Mouse (Mus musculus) layer of hippocampus, adult 9-10 months (tissue): ENCODE results near the gene Atp5e.

ENCODE experiments used
- DNase-seq: peaks from one replicate; pipeline ENCODE4 v3.0.0; 2022; ENCODE audit warnings: low spot score

Atp5e gene

DNA sequence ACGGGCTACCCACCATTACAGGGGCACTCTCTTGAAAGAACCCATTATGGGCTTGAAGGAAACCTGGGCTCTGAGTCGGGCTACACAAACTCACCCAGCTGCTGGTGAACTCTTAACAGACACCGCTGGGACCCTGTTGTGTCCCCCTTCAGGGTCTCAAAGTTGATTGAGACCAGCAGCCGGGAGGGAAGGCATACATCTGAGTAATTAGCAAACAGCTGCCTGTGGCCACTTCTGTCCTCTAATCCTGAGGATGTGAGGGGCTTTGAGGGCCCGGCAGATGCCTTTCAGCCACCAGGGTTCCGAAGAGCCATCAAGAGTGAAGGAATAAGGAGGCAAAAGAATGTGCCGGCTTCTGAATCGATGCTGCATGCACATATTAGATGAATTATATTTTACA is 17.0 kb downstream of the Atp5e start:
- no peak for DNase-seq

GRCm38 (mm10) chr2:174446492-174446891 is 17.4 kb downstream of the Atp5e start:
- no peak for DNase-seq

- DNase-seq, result no peak
Measured at GRCm38 (mm10) chr2:174445018-174445417, 18.9 kb downstream of the Atp5e start.

DNA sequence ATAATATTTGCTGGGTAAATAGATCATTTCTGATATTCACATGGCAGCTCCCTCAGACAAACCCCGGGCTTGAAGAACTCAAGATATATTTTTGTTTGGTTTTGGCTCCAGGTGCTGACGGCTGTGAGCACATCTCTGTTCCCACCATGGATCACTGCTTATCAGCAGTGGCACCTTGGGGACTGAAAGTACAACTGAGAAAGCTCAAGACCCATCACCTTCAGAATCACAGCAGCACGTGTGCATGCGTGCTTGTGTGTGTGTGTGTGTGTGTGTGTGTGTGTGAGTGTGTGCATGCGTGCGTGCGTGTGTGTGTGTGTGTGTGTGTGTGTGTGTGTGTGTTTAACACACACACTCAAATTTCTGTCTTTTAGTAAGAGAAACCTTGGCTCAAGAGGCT is 19.5 kb downstream of the Atp5e start:
- DNase-seq, result no peak

- DNase-seq, result no peak
Measured at GRCm38 (mm10) chr2:174443046-174443445, 20.9 kb downstream of the Atp5e start.

GRCm38 (mm10) chr2:174442460-174442859 is 21.4 kb downstream of the Atp5e start:
- no peak for DNase-seq

DNA sequence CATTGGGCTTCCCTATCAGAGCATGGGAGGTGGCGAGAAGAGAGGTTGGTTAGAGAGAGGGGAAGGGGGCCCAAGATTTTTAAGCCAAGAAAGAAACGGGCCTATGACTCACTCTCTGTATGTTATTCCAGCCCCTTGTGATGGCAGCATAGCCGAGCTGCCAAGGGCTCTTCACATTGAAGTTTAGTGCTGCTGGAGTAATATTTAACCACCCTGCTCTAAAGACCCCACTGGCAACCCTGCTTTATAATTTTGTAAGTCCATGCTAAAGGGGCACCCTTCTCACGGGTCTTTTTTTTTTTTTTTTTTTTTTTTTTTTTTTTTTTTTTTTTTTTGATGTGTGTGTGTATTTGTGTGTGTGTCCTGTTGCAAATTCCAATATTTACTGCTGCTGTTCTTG is 22.0 kb downstream of the Atp5e start:
- no peak for DNase-seq

GRCm38 (mm10) chr2:174439961-174440360 is 23.9 kb downstream of the Atp5e start:
- no peak for DNase-seq

DNA sequence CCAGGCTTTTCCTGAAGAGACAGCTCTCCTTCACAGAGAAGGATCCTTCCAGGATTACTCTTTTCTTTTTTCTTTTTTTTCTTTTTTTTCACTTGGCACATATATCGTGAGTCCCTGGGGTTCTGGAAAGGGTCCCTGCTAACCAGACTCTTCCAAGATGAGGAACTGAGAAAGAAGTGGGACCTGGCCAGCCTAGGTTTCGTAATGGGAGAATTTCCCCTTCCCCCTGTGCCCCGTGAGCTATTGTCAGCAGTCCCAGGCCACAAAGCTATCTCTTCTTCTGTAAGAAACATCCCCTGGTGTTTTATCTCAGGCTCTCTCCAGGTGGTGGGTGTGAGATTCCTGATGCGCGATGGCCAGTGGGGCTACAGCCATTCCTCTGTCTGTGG is 24.5 kb downstream of the Atp5e start:
- DNase-seq, result peak; percentile 29

DNA sequence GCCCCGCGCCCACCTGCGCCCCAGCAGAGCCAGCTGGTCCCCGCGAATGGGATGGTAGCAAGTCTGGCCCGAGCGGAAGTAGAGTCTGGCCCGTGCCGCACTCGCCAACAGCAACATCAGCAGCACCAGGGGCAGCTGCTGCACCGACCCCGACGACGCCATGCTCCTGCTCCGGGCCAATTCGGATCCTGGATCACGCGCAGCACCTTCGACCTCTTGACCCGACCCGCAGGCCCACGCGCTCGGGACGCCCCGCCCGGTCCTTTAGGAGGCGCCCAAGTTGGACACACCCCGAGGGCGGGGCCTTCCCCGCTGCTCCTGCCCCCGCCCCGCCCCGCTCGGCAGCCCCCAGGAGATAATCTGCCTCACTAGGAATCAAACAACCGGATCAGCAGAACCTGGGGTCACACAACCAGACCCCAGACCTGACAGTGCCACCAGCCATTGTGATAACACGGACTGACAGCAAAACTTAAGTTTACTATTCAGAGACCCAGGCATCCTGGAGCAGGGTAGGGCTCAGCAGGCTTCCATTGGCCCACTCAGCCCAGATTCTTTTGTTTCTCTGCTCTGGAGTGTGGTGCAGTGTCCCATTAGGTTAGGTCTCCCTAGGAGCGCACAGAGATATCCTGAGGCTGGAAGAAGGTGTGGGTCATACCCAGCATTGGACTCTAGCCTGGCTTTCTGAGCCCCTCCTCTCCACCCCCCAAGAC is 25.0 kb downstream of the Atp5e start, which contains the start of gene Ctsz:
Gene Ctsz, minus strand, starts transcription at position 303 of the 713 bp plus-strand sequence.
- no peak for DNase-seq

DNA sequence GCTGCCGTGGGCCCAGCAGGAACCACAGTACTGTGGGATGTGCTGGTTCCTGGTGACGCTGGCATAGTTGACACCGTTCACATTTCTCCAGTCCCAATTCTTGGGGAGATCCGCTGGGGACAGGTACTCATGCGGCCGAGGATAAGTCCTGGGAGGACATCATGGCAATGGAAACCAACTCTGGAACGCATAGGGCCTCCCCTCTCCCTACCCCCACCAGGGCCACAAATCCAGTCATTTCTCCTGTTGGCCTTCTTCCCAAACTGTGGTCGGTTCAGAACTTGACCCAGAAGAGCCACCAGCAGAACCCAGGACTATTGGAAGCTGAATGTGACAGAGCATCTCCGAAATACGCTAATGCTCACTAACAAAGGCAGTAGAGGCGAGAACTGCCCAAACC is 25.7 kb downstream of the Atp5e start:
- no peak for DNase-seq

DNA sequence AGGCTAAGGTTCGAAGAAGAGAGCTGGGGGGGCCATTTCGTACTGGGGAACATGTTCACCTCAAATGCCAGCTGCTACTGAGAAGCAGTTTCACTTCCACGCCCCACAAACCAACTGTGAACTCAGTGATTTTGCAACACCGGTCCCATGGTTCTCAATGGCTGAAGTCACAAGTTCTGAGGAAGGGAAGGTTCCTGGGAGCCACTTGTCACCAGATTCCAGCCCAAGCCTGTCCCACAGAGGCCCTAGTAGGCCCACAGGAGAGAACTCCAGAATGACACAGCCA is 26.3 kb downstream of the Atp5e start:
- DNase-seq, result no peak

- no peak for DNase-seq
Measured at GRCm38 (mm10) chr2:174436916-174437696, 26.8 kb downstream of the Atp5e start.

DNA sequence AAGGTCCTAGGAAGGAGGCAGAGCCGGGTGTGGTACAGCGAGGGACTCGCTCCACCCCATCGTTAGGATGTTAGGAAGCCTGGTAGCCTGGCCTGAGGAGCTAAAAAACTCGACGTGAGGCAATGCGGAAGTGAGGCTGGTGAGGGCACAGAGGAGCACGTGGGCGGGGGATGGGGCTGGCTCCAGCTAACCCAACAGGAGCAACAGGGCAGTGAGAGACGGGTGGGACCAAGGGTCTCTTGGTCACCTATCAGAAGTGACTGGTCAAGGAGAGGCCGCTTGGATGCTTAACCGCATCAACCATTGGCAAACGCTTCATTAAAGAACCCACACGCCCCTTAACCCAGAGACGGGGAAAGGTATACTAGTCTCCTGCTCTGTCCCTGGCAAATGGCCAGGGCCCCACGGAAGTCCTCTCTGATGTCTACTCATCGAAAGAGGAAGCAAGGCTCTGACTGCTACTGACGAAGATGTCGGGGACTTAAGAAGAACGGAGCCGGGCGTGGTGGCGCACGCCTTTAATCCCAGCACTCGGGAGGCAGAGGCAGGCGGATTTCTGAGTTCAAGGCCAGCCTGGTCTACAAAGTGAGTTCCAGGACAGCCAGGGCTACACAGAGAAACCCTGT is 27.7 kb downstream of the Atp5e start:
- DNase-seq, result no peak

DNA sequence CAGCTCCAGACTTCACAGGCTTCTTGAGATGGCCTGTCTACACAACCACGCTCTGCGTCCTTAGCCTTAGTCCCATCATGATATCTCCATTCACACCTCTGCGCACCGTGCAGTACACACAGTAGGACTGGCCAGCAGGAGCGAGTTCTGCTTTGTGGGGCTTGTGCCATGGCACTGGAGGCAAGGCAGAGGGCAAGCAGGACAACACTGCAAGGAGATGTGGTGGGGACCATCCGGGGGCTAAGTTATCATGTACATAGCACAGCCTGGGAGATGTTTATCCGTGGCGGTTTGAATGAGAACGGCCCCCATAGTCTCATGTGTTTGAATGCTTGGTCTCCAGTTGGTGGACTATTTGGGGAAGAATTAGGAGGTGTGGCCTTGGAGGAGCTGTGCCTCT is 29.0 kb downstream of the Atp5e start:
- DNase-seq, result no peak

DNA sequence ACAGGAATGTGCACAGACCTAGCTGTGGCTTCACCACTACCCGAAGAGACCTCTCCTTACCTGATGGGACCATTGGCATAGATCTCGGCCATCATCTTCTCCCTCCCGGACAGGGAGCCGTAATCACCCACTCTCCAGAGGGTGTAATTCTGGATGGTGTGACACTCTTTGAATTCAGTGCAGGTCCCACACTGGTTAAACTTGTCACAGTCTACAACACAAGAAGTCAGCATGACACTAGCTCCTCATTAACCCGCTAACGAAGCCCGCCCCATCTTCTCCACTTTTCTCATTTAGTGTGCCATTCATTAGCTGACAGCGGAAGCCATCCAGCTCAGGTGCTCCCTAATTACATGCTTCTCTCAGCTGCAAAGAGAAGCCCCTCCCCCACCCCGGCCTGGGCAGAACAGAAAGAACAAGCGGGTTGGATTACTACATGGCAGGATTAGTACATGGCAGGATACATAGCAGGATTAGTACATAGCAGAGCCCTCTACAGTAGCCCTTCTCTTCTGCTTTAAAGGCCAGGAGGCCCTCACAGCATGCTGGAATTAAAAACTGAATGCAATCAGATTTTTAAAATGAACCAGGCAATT is 34.8 kb downstream of the Atp5e start:
- no peak for DNase-seq

GRCm38 (mm10) chr2:174428076-174428835 is 35.6 kb downstream of the Atp5e start:
- no peak for DNase-seq

GRCm38 (mm10) chr2:174426856-174427255 is 37.0 kb downstream of the Atp5e start:
- DNase-seq, result no peak

DNA sequence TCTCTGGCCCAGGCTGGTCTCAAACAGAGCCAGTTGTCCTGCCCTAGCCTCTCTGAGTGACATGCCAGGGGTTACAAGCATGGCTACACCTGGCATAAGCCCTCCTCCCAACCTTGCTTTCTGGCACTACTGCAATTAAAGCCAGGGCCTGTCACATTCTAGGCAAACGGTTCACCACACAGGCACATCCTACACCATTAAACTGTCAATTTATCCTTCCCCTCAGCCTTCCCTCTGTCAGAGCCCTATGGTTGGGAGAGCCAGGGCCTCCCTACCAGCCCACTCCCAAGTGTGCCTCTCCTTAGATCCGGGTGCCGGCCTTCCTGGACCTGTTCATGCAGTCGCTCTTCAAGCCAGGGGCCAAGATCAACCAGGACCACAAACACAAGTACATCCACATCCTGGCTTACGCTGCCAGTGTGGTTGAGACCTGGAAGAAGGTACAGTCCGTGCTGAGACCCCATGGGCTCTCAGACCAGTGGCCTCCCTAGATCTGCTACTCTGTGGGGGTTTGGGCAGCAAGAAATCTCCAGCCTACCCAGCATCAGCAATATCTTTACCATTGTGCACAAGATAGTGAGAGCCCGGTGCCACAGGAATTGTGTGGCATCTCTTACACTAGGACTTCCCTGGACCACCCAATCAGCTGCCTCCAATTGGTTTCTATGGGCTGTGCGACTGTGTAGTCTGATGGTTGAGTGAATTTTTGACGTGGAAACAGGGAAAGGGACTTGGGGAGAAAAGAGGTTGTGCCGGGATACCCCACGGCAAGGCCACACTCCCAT is 39.4 kb downstream of the Atp5e start:
- no peak for DNase-seq

DNA sequence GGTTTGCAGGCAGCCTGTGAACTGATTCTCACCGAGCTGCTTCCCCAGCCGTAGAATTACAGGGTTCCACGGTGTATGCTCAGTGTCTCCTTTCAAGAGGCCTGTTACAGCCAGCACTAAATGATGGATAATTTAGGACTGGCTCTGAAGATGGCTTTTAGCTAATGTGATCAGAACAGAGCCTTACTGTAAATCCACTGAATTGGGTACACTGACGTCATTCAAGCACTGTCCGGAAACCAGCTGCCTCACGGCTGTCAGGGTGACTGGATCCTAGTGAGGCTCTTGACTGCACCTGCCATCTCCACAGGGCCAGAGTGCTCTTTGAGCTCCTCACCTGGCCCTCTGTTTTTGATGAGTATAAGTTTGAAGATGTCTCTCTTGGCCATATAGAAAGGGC is 42.8 kb downstream of the Atp5e start:
- no peak for DNase-seq

DNA sequence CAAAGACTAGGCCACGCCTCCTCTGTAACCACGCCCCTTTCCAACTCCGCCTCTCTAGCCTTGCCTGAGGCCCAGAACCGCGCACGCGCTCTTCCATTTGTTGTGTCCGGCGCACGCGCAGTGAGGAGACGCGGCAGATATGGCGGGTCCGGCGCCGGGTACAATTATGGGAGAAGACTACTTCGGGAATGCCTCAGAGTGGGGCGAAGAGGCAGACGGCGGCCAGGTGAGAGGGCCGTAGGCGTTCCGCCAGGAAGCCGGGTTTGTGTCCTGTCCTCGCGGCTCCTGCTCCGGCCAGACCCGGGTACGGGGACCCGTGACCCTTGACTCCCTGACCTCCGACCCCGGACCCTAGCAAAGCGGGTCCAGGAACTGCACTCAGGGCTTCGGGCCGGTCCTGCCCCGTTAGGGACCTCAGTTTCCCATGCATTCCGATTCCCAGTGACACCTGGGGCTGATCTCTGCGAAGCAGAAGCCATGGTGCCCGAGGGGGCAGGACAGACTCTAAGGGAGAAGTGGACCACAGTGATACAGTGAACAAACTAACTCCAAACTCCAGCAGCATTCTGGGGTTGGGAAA is 48.1 kb downstream of the Atp5e start, which contains the start of gene Nelfcd:
Gene Nelfcd, plus strand, starts transcription at position 74 of the 580 bp plus-strand sequence.
- peak; percentile 86 for DNase-seq
